Mouse (Mus musculus) testis, postnatal 10 days (tissue): ENCODE data around the gene Cep170b.

ENCODE experiments used
- DNase-seq: peaks from one replicate; pipeline ENCODE4 v3.0.0; 2021; ENCODE audit warnings: low spot score

Gene Cep170b

DNA sequence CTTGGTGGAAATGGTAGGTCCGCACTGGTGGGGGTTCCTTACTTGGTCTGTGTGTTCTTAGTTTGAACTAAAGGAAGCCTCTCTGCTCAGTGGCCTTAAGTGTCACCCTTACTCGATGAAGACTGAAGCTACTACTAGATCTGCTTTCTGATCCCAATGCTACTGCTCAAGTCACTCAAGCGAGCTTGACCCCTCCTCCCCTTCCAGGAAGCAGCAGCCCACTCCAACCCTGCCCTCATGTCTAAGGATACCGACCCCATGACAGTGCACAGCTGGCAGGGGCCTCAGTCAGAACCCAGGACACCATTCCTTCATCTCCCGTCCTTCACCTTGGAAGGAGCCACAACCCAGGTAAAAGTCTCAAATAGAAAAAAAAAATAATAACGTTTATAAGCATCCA lies at the start of gene Cep170b:
Cep170b (plus strand) TSS at position 240 of the 400 bp plus-strand sequence.
- no peak for DNase-seq

GRCm38 (mm10) chr12:112670718-112671393 lies 49.4 kb upstream of the Cep170b start:
- DNase-seq, result peak; percentile 65

DNA sequence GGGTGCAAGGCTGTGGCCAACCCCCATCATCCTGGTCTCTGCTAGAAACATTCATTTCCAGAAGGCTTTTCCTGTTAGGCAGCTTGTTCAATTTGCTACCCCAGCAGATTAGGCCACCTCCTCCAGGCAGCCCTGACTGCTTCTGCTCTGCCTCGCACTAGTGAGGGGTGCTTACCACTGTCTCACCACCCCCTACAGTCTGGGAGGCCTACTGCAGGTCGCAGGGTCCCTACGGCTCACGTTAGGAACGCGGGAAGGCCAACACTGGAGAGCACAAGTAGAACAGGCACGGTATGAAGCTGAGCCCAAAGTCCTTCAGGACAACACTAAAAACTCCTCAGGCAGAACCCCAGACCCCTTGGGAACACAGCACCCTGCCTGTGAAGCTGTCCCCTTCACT lies 48.4 kb upstream of the Cep170b start:
- DNase-seq, result peak; percentile 47

DNA sequence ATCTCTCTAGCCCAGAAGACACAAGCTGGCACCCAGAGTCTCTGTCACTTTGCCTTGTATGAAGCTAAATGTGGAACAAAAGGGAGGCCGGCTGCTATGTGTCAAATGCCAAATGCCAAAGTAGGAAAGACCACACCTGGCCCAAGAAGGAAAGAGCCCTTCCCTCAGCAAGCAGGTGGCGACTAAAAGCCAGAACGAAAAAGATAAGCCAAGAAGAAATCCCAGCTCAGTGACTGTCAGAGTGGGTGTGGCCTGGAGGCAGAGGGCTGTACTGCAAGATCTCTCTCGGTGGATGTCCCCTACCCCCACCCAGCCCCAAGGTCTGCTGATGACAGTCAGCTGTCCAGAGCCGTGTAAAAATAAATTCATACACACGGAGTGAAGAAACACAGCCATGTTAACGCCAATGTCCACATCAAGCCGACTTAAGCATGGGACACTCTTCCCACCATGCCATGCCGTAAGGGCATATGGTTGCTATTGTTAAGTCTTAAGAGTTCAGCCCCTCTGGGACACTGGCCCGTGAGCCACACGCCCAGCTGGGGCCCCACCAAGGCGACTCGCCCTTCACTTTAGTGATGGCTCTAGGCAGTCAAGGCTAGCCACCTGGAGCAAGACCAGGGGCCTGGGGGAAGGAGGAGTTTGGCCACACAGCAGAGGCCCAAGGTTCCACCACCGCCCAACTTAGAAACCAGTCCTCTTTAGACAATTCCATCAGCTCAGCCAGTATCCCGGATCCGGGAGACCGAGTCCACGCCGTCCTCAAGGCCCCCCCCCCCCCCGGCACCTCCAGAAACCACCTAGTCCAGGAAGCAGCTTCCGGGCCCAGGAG lies 47.3 kb upstream of the Cep170b start:
- DNase-seq, result peak; percentile 66

DNA sequence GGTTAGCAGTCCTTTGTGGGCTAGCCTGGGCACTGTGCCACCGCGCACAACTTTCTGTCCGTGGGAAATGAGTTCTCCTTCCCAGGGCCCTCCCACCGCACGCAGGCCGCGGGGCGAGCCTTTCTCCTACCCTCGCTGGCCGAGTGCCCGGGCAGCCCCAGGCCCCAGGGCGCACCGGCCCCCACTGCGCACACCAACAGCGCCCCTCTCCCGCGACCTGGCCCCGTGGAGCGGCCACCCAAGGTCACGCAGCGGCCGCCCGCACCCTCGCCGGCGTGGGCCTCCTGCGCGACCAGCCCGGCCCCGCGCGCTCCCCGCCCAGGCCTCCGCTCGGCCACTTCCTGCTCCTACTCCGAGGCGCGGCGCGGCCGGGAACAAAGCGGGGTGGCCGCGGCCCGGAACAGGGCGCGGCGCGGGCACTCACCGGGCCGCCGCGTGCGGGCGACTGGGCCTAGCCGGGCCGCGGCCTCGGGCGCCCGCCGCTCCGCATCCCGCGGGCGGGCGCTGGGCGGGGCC lies 46.6 kb upstream of the Cep170b start:
- DNase-seq, result peak; percentile 80

DNA sequence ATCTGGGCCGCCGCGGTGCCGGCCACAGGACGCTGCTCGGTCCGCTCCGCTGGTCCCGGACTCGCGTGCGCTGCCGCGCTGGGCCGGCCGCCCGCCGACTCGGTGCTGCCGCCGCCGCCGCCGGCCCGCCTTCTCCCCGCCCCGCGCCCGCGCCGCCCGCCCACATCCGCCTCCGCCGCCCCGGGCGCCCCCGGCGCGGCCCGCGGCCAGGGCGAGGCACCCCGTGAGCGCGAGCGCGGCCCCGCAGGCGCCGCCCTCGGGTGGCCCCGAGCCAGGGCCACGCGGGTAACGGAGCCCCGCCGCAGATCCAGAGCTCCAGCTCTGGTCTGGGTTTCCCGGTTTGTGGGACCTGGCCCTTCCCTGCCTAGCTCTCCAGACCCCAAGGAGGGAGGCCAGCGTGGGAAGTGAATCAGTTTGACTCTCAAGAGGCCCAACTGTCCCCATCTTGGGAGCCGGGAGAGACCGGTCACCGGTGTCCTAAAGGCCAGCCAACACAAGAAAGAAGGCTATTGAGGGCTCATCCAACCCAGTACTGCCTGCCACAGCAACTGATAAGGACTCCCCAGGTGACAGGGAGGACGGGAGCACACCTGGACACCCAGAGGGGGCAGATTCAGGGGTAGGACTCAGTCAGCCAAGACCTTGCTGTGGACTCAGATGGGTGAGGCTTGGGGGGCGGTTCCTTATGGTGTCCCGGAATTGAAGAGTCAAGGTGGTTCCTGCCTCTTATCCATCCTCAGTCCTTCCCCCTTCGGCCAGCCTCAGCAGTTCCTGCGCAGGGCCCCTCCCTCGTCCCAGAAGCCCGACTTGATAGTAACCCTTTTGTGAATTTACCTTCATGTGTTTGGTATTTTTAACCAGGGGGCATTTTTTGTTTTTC lies 45.9 kb upstream of the Cep170b start, which contains the start of gene Akt1:
Akt1 (minus strand) TSS at position 753 of the 880 bp plus-strand sequence.
- DNase-seq, result peak; percentile 74

DNA sequence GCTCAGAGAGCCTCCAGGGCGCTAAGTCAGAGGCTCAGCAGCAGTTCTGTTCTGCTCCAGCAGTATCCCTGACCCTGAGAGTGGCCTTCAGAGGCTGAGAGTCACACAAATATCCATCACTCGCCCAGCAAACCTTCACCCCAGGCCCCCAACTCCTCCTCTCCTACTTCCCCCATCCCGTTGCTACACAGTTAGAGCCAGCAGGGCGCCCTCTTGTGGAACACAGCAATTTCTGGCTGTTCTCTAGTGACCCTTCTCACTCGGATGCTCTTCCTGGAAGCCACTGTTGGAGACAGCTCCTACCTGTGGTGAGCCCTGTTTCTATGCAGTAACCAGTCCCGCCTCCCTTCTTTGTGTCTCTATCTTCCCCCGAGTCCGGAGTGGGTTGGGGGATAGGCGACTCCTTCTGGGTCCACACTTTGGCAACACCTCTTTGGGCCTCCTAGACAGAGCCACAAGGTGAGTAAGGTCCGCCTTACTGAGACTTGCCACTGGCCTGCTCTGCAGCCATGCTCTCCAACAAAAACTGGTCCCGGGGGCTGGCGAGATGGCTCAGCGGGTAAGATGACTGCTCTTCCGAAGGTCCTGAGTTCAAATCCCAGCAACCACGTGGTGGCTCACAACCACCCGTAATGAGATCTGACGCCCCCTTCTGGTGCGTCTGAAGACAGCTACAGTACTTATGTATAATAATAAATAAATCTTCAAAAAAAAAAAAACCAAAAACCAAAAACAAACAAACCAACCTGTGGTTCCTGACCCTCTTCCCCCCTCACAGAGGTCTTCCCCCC lies 44.8 kb upstream of the Cep170b start:
- DNase-seq, result peak; percentile 91

DNA sequence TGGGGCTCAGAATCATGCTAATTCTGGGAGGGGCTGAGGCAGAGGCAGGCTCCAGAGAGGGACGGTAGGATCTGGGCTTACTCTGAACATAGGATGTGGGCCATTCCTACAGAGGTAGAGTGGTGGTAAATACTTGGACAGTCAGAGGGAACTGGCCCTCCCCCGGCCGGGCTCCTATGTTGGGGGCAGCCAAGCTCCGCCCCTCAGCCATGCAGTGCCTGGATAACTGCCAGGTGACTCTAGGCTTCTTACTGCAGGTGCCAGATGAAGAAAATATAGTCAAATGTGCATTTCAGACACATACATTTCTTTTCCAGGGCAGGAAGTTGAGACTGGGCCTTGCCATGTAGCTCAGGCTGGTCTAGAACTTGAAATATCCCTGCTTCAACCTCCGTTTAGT lies 43.2 kb upstream of the Cep170b start:
- DNase-seq, result peak; percentile 55

GRCm38 (mm10) chr12:112677943-112678554 lies 42.2 kb upstream of the Cep170b start:
- DNase-seq, result peak; percentile 44

DNA sequence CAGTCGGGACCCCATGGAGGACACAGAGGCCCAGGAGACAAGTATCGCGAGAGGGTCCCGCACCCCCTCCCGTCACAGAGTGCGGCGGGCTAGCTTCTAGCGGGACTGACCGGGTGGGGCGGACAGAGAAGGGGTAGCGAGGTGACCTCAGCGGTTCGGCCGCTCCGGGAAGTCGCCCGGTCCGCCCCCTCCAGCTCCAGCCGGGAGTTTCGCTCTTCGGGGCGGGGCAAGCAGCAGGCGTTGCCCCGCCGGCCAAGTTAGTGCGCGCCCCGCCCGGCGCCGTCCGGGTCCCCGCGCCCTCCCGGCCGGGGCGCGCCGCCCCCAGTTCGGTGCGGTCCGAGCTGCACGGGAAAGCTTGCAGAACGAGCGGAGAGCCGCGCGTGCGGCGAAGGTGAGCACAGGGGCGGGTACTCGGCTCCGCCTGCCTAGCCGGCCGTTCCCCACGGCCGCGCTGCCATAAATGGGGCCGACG lies 41.7 kb upstream of the Cep170b start, which contains the start of gene Zbtb42:
Zbtb42 (plus strand) TSS at position 274 of the 472 bp plus-strand sequence.
- DNase-seq, result peak; percentile 79

DNA sequence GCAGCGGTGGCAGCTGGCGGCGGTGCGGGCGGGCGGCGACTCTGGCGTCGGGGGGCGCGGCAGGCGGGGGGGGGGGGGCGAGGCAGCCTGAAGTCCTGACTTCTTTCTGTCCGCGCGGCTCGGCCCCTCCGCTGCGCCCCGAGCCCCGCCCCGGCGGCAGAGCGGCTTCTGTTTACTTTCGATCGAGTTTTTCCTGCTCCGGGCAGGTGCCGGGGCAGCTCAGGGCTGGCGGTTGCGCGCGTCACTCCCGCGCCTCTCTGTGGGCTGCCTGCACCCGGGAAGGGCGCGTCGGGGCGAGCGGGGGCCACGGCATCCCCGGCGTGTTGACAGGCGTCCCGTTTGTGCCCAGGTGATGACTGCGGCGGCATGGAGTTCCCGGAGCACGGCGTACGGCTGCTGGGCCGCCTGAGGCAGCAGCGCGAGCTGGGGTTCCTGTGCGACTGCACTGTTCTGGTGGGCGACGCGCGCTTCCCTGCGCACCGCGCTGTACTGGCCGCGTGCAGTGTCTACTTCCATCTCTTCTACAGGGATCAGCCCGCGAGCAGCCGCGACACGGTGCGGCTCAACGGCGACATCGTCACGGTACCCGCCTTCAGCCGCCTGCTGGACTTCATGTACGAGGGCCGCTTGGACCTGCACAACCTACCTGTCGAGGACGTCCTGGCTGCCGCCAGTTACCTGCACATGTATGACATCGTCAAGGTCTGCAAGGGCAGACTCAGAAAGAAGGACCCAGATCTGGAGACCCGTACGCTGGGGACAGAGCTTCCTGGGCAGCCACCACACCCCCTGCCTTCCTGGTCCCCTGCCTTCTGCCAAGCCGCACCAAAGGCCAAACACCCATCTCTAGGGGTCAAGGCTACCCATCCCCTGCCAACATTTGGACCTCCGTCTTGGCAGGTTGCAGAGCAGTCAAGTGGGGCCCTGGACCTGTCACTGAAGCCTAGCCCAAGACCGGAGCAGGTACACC lies 40.9 kb upstream of the Cep170b start:
- peak; percentile 57 for DNase-seq

- DNase-seq, result no peak
Measured at GRCm38 (mm10) chr12:112683351-112683750, 36.9 kb upstream of the Cep170b start.

- no peak for DNase-seq
Measured at GRCm38 (mm10) chr12:112688458-112688857, 31.8 kb upstream of the Cep170b start.

GRCm38 (mm10) chr12:112693185-112694126 lies 26.8 kb upstream of the Cep170b start:
- peak; percentile 97 for DNase-seq

DNA sequence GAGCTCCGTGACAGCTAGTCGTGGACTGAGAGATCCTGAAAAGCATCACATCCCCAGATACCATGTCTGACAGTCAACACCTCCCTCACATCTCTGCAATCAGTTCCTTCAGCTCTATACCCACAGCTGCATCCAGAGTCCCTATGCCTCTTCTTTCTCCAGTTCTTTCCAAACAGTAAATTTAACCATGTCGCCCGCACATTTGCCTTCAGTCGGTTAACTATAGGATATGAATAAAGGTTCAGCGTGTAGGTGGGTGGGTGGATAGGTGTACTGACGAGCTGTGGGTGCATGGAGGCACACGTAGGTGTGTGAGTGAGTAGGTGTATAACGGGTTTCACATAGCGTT lies 26.2 kb upstream of the Cep170b start:
- no peak for DNase-seq

- DNase-seq, result no peak
Measured at GRCm38 (mm10) chr12:112696806-112697425, 23.3 kb upstream of the Cep170b start.

DNA sequence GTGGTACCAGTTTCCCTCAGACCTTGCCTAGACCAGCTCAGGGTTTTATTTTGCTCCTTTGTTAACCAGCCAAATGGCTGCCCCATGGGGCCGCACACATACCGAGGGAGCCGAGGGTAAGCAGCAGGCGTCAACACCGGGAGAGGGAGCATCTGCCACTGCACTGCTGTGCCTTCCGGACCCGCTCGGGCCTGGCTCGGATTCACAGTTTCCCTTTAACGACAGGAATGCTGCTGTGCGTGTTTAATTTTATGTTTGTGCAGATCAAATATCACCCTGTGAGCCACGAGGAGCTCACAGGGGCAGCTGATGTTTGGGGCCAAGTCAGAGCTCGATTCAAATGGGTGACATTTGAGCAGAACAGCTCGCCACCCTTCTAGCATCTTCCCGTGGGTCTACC lies 19.7 kb upstream of the Cep170b start:
- DNase-seq, result no peak
